Mouse (Mus musculus) C2C12 (cell line): ENCODE measurements around the gene H2al1h.

Experiments used
- CEBPB ChIP-seq: IDR thresholded peaks from one replicate; pipeline ENCODE4 v1.6.1; 2011; ENCODE audit warnings: low read depth, mild to moderate bottlenecking, control low read depth, moderate library complexity
- CTCF ChIP-seq: IDR thresholded peaks from one replicate; pipeline ENCODE4 v1.5.1; 2011; ENCODE audit not compliant: control insufficient read depth, insufficient read depth, insufficient read length
- MYOG ChIP-seq: IDR thresholded peaks from one replicate; pipeline ENCODE4 v1.6.1; 2011; ENCODE audit not compliant: control insufficient read depth, insufficient read length; ENCODE audit errors: extremely low read depth
- USF1 ChIP-seq: IDR thresholded peaks from one replicate; pipeline ENCODE4 v1.6.1; 2011; ENCODE audit warnings: low read depth, mild to moderate bottlenecking, control low read depth, moderate library complexity

- TF ChIP-seq CTCF (no peak), CEBPB (no peak), MYOG (no peak), USF1 (no peak)
Measured at GRCm38 (mm10) chrX:11289244-11289643, 32.0 kb upstream of the H2al1h start.
